Mouse (Mus musculus) G1E (cell line): ENCODE measurements around the gene Pak7.

Experiments
- CTCF ChIP-seq: IDR thresholded peaks from 2 replicates; pipeline ENCODE4 v1.5.1; 2012; ENCODE audit warnings: low read depth, low read length, inconsistent platforms, mixed read lengths
- GATA1 ChIP-seq: IDR thresholded peaks from 2 replicates; pipeline ENCODE4 v1.6.1; 2012; ENCODE audit warnings: borderline replicate concordance, low read length, inconsistent platforms, mixed read lengths
- TAL1 ChIP-seq: conservative IDR thresholded peaks from 2 replicates; pipeline ENCODE4 v1.6.1; 2012; ENCODE audit warnings: low read depth, low read length, inconsistent platforms, mixed read lengths

GRCm38 (mm10) chr2:136425561-136425960 is 37.8 kb upstream of the Pak7 start:
- TF ChIP-seq CTCF (no peak), TAL1 (no peak), GATA1 (no peak)
